Mouse (Mus musculus) brain, embryonic 14.5 days (tissue): Measurements from ENCODE around the gene Rdh7.

ENCODE experiments used
- CTCF ChIP-seq: fragments of 200-500 bp; IDR thresholded peaks from 2 replicates; pipeline ENCODE4 v1.5.1; 2012; ENCODE audit warnings: inconsistent platforms, mild to moderate bottlenecking, moderate library complexity, borderline replicate concordance; ENCODE audit not compliant: insufficient read depth, insufficient read length; ENCODE audit errors: extremely low read depth
- POLR2A ChIP-seq: fragments of 200-500 bp; IDR thresholded peaks from 2 replicates; pipeline ENCODE4 v1.6.1; 2012; ENCODE audit warnings: mild to moderate bottlenecking, inconsistent platforms, borderline replicate concordance; ENCODE audit not compliant: poor library complexity, insufficient read depth, insufficient read length, severe bottlenecking; ENCODE audit errors: extremely low read depth

DNA sequence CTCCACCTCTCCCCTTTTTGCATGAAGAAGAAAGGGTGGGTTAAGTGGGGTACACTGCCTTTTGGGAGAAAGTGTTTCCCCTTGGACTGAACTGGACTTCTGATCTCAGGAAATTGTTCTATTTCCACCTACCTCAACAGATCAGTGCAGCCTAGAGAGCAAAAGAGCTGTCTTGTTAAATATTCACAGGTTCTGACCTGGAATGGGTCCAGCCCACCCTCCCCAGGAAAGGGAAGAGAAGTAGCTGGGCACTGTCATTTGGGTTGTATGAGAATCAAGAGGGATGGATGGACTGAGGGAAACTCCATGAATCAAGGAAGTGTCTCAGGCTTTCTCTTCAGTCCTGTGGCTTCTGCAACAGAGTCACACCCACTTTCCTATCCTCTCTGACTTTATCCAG lies 23.7 kb downstream of the Rdh7 start:
- no peak for TF ChIP-seq POLR2A
- TF ChIP-seq CTCF, result no peak
